15 mouse cellular contexts compared by ENCODE assay signal in the genomic region with DNA sequence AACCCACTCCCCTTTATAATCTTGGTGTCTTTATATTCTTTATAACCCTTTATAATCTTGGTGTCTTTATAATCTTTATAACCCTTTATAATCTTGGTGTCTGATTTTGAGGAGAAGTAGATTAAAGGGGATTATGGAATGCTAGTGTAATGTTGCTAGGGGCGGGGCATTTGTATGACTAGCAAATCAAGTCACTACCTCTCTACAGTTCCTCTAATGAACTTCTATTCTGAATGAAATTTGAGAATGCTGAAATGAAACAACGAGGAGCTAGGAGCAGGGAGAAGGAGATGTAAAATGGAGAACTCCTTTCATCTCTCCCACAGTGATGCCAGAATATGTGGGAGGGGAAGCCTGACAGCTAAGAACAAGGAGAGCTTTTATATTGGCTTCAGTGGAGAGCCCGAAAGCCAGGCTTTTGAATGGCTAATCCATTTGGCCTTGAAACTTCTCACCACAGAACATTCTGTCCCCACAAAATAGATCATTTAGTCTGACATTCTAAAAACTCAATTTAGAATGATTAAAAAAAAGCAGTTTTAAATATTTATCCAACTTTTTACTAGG. TPM values are rescaled to one million over a fixed set of nuclear protein-coding genes. Genes with fewer than 3 reads are reported as not detected.
DNase-seq lines count a peak whose midpoint lies in the region; ATAC-seq and TF ChIP-seq lines count a peak whose summit lies in the region.
"Had no signal": no experiment of that assay in that cellular context is flagged by ENCODE, and none has a peak within 500 bp of the region (broad histone marks: within the 10 kb centered on the region; RNA-seq: fewer than 3 reads in every experiment).

No protein-coding gene starts in this region.

- H3K4me2 ChIP-seq in embryonic facial prominence, embryonic 11.5 days (ENCODE audit: low read depth, low read length), result no peak overlapping the region
- no peak overlapping the region for H3K4me2 ChIP-seq in midbrain, embryonic 14.5 days (ENCODE audit: low read length)
- no peak overlapping the region for H3K4me2 ChIP-seq in liver, postnatal 0 days (ENCODE audit: low read depth, low read length)
- H3K4me2 ChIP-seq: embryonic facial prominence, embryonic 13.5 days had no signal

- no peak overlapping the region for H3K9ac ChIP-seq in embryonic facial prominence, embryonic 11.5 days (replicated peaks; ENCODE audit: low read length)
- H3K9ac ChIP-seq in midbrain, embryonic 14.5 days (replicated peaks; ENCODE audit: low read length), result no peak overlapping the region
- no peak overlapping the region for H3K9ac ChIP-seq in liver, postnatal 0 days (replicated peaks)
- H3K9ac ChIP-seq: embryonic facial prominence, embryonic 13.5 days had no signal

- no peak overlapping the region for H3K4me3 ChIP-seq in embryonic facial prominence, embryonic 11.5 days (ENCODE audit: low read depth, low read length)
- H3K4me3 ChIP-seq in embryonic facial prominence, embryonic 10.5 days, result no peak overlapping the region
- H3K4me3 ChIP-seq in layer of hippocampus, adult 2 months, result peak overlapping the region; percentile 51
- no peak overlapping the region for H3K4me3 ChIP-seq in midbrain, embryonic 14.5 days (replicated peaks; ENCODE audit: low read depth, low read length)
- no peak overlapping the region for H3K4me3 ChIP-seq in liver, postnatal 0 days (ENCODE audit: low read depth, low read length)
- H3K4me3 ChIP-seq: embryonic facial prominence, embryonic 13.5 days had no signal

- no peak for DNase-seq in embryonic facial prominence, embryonic 11.5 days (ENCODE audit: low spot score)
- no peak for DNase-seq in embryonic facial prominence, embryonic 10.5 days (ENCODE audit: low spot score)
- peak; percentile 43 to 66 for DNase-seq in layer of hippocampus, adult 2 months (ENCODE audit: low spot score in 2 of 2)
- DNase-seq in layer of hippocampus, postnatal 10 days (ENCODE audit: low spot score in 2 of 2), result no peak
- peak; percentile 76 for DNase-seq in brain, embryonic 14.5 days (ENCODE audit: low read depth)
- DNase-seq in midbrain, embryonic 14.5 days, result peak; percentile 30
- DNase-seq in liver, postnatal 0 days, result no peak
- no peak for DNase-seq in cerebellum, postnatal 36 days
- DNase-seq: heart, postnatal 36 days; liver had no signal

- TF ChIP-seq EP300 in liver, postnatal 0 days (IDR thresholded peaks at IDR 0.05; ENCODE audit: low read depth), result no peak

- H3K27ac ChIP-seq in embryonic facial prominence, embryonic 11.5 days (replicated peaks; ENCODE audit: low read depth, low read length), result no peak overlapping the region
- H3K27ac ChIP-seq in embryonic facial prominence, embryonic 10.5 days (replicated peaks), result no peak overlapping the region
- peak overlapping the region; percentile 78 for H3K27ac ChIP-seq in layer of hippocampus, adult 2 months
- H3K27ac ChIP-seq in midbrain, embryonic 14.5 days (replicated peaks; ENCODE audit: low read depth, low read length), result no peak overlapping the region
- no peak overlapping the region for H3K27ac ChIP-seq in liver, postnatal 0 days (ENCODE audit: low read depth)
- H3K27ac ChIP-seq: embryonic facial prominence, embryonic 13.5 days had no signal

- peak; percentile 57; the same call in 1 of the 2 replicates for ATAC-seq in embryonic facial prominence, embryonic 11.5 days (replicated peaks; ENCODE audit: insufficient number of reproducible peaks, low FRiP score, low TSS enrichment, low read depth)
- no peak for ATAC-seq in midbrain, embryonic 14.5 days (ENCODE audit: low FRiP score, low TSS enrichment)
- ATAC-seq in liver, postnatal 0 days, result no peak
- ATAC-seq: intestine, postnatal 0 days; lung, postnatal 0 days had no signal

- 40% methylated on average over 3 of the region's 3 CpGs for WGBS in embryonic facial prominence, embryonic 11.5 days
- WGBS in embryonic facial prominence, embryonic 10.5 days, result 40% methylated on average over 3 of the region's 3 CpGs
- 26% methylated on average over 3 of the region's 3 CpGs for WGBS in midbrain, embryonic 14.5 days
- WGBS in liver, postnatal 0 days (ENCODE audit: insufficient replicate concordance), result 54% methylated on average over 3 of the region's 3 CpGs

- no peaks in the 10 kb centered on the region for H3K4me1 ChIP-seq in embryonic facial prominence, embryonic 11.5 days (ENCODE audit: control insufficient read depth, insufficient read depth, low read length)
- H3K4me1 ChIP-seq in embryonic facial prominence, embryonic 10.5 days, result peaks cover 9% of the 10 kb centered on the region
- H3K4me1 ChIP-seq in midbrain, embryonic 14.5 days (ENCODE audit: control insufficient read depth, insufficient read depth, low read length), result no peaks in the 10 kb centered on the region
- H3K4me1 ChIP-seq in liver, postnatal 0 days (ENCODE audit: insufficient read depth), result no peaks in the 10 kb centered on the region

- no peaks in the 10 kb centered on the region for H3K27me3 ChIP-seq in embryonic facial prominence, embryonic 11.5 days (ENCODE audit: control insufficient read depth, insufficient read depth, low read length)
- H3K27me3 ChIP-seq in embryonic facial prominence, embryonic 10.5 days (replicated peaks; ENCODE audit: low read depth, poor library complexity, severe bottlenecking), result no peaks in the 10 kb centered on the region
- no peaks in the 10 kb centered on the region for H3K27me3 ChIP-seq in midbrain, embryonic 14.5 days (ENCODE audit: control insufficient read depth, insufficient read depth, low read length)
- no peaks in the 10 kb centered on the region for H3K27me3 ChIP-seq in liver, postnatal 0 days (ENCODE audit: insufficient read depth, low read length)
- H3K27me3 ChIP-seq: embryonic facial prominence, embryonic 13.5 days had no signal

- TF ChIP-seq CTCF in layer of hippocampus, adult 2 months (conservative IDR thresholded peaks at IDR 0.05), result no peak
- no peak for TF ChIP-seq CTCF in brain, embryonic 14.5 days (IDR thresholded peaks at IDR 0.05; ENCODE audit: borderline replicate concordance, extremely low read depth, insufficient read depth, insufficient read length)
- no peak for TF ChIP-seq CTCF in liver, postnatal 0 days (IDR thresholded peaks at IDR 0.05; ENCODE audit: low read depth)

- H3K9me3 ChIP-seq in embryonic facial prominence, embryonic 11.5 days (replicated peaks; ENCODE audit: control insufficient read depth, low read length), result no peaks in the 10 kb centered on the region
- no peaks in the 10 kb centered on the region for H3K9me3 ChIP-seq in embryonic facial prominence, embryonic 10.5 days
- H3K9me3 ChIP-seq in midbrain, embryonic 14.5 days (ENCODE audit: control insufficient read depth, low read length), result no peaks in the 10 kb centered on the region
- H3K9me3 ChIP-seq in liver, postnatal 0 days (ENCODE audit: low read length), result no peaks in the 10 kb centered on the region
- H3K9me3 ChIP-seq: embryonic facial prominence, embryonic 13.5 days had no signal

- no peak for TF ChIP-seq POLR2A in brain, embryonic 14.5 days (IDR thresholded peaks at IDR 0.05; ENCODE audit: borderline replicate concordance, extremely low read depth, insufficient read depth, insufficient read length, poor library complexity, severe bottlenecking)

- H3K36me3 ChIP-seq in embryonic facial prominence, embryonic 11.5 days (replicated peaks; ENCODE audit: control insufficient read depth, insufficient read depth, low read depth, low read length), result no peaks in the 10 kb centered on the region
- H3K36me3 ChIP-seq in embryonic facial prominence, embryonic 10.5 days (replicated peaks), result no peaks in the 10 kb centered on the region
- H3K36me3 ChIP-seq in midbrain, embryonic 14.5 days (ENCODE audit: control insufficient read depth, insufficient read depth, low read length), result peaks cover 16% of the 10 kb centered on the region; the same call in 1 of the 2 replicates
- no peaks in the 10 kb centered on the region for H3K36me3 ChIP-seq in liver, postnatal 0 days (replicated peaks; ENCODE audit: insufficient read depth, low read length)
- H3K36me3 ChIP-seq: embryonic facial prominence, embryonic 13.5 days had no signal

RNA-seq across cellular contexts. Expression of a gene that starts 2.2 kb away (rescaled TPM):
- polyA plus RNA-seq in embryonic facial prominence, embryonic 11.5 days (2014; fragmentation: Nextera tagmentation; extraction: Ambion mirVana), result 2.4 and 2.8 TPM in 2 replicates
- polyA plus RNA-seq in embryonic facial prominence, embryonic 10.5 days (2016; fragmentation: Nextera tagmentation; extraction: Ambion mirVana), result 1.4 and 1.7 TPM in 2 replicates
- 10 to 100 TPM; 78.0 to 82.9 TPM for total RNA-seq in layer of hippocampus, adult 2 months (2021)
- total RNA-seq in layer of hippocampus, postnatal 10 days (2021), result 10 to 100 TPM; 93.0 to 95.5 TPM
- polyA plus RNA-seq in brain, embryonic 14.5 days (2012; rRNA removed), result 55.9 and 70.9 TPM in 2 replicates
- polyA plus RNA-seq in midbrain, embryonic 14.5 days (2014; fragmentation: Nextera tagmentation; extraction: Ambion mirVana), result 35.4 and 40.8 TPM in 2 replicates
- not detected in 2 replicates for polyA plus RNA-seq in liver, postnatal 0 days (2015; fragmentation: Nextera tagmentation; extraction: Ambion mirVana)
- total RNA-seq: granulocyte monocyte progenitor cell, adult 5-6 weeks; MEL had no signal

RNA-seq across cellular contexts. Expression of a gene that starts 14.9 kb away (rescaled TPM):
- 1.1 TPM in 1 of 2 replicates, not detected in the other for polyA plus RNA-seq in embryonic facial prominence, embryonic 11.5 days (2014; fragmentation: Nextera tagmentation; extraction: Ambion mirVana)
- polyA plus RNA-seq in embryonic facial prominence, embryonic 10.5 days (2016; fragmentation: Nextera tagmentation; extraction: Ambion mirVana), result 0.35 TPM in 1 of 2 replicates, not detected in the other
- total RNA-seq in layer of hippocampus, adult 2 months (2021), result 10 to 100 TPM; 28.0 to 29.8 TPM
- total RNA-seq in layer of hippocampus, postnatal 10 days (2021), result 10 to 100 TPM; 20.5 to 36.9 TPM
- 8.7 and 19.1 TPM in 2 replicates for polyA plus RNA-seq in brain, embryonic 14.5 days (2012; rRNA removed)
- 12.0 and 14.2 TPM in 2 replicates for polyA plus RNA-seq in midbrain, embryonic 14.5 days (2014; fragmentation: Nextera tagmentation; extraction: Ambion mirVana)
- not detected in 2 replicates for polyA plus RNA-seq in liver, postnatal 0 days (2015; fragmentation: Nextera tagmentation; extraction: Ambion mirVana)
- total RNA-seq: granulocyte monocyte progenitor cell, adult 5-6 weeks; heart, postnatal 36 days; MEL had no signal
- polyA plus RNA-seq: lung, postnatal 0 days had no signal

Comparison
In these comparisons a context has a peak if more than half of its experiments do, and no peak if none do; other contexts are left out.
1. DNase-seq: peak in layer of hippocampus, adult 2 months (2 of 2), brain, embryonic 14.5 days (single experiment) and midbrain, embryonic 14.5 days (single experiment); none in embryonic facial prominence, embryonic 11.5 days (single experiment), embryonic facial prominence, embryonic 10.5 days (single experiment), layer of hippocampus, postnatal 10 days (0 of 2), liver, postnatal 0 days (single experiment) and cerebellum, postnatal 36 days (0 of 2).